Mouse (Mus musculus): ENCODE data around the gene Psrc1. TPM values are rescaled to one million over a fixed set of nuclear protein-coding genes. Genes with fewer than 3 reads are reported as not detected.

The Psrc1 gene
- polyA plus RNA-seq, 1 experiment from 2014 or later = 28.8 TPM

GRCm38 (mm10) chr3:108367173-108367572 is 16.5 kb upstream of the Psrc1 start:
- no peaks in the 10 kb centered on the region for H3K9me3 ChIP-seq
- no peak overlapping the region; the same call in 1 of the 2 replicates for H3K4me2 ChIP-seq (replicated peaks)
- 58% methylated on average over 9 of the region's 9 CpGs for WGBS
- no peak for ATAC-seq
- no peak overlapping the region for H3K27ac ChIP-seq
- H3K36me3 ChIP-seq = no peaks in the 10 kb centered on the region
- no peak overlapping the region for H3K9ac ChIP-seq
- H3K27me3 ChIP-seq (replicated peaks) = no peaks in the 10 kb centered on the region
- peaks cover 7% of the 10 kb centered on the region; the same call in 1 of the 2 replicates for H3K4me1 ChIP-seq (replicated peaks)
- H3K4me3 ChIP-seq (replicated peaks) = no peak overlapping the region

GRCm38 (mm10) chr3:108367828-108368227 is 15.8 kb upstream of the Psrc1 start:
- ATAC-seq = peak; percentile 86
- H3K27ac ChIP-seq = no peak overlapping the region

GRCm38 (mm10) chr3:108368721-108369120 is 14.9 kb upstream of the Psrc1 start:
- Histone ChIP-seq H3K4me3 (replicated peaks) (no peak overlapping the region), H3K9me3 (no peaks in the 10 kb centered on the region), H3K27me3 (replicated peaks) (no peaks in the 10 kb centered on the region), H3K27ac (no peak overlapping the region), H3K36me3 (no peaks in the 10 kb centered on the region), H3K4me2 (replicated peaks) (no peak overlapping the region), H3K4me1 (replicated peaks) (peaks cover 7% of the 10 kb centered on the region; the same call in 1 of the 2 replicates), H3K9ac (no peak overlapping the region)
- 76% methylated on average over 5 of the region's 5 CpGs for WGBS
- peak; percentile 12; the same call in 1 of the 2 replicates for ATAC-seq

More at GRCm38 (mm10) chr3:108367828-108368227, 15.8 kb upstream of the Psrc1 start:
- Histone ChIP-seq H3K9me3 (no peaks in the 10 kb centered on the region), H3K27me3 (replicated peaks) (no peaks in the 10 kb centered on the region), H3K9ac (no peak overlapping the region), H3K4me3 (replicated peaks) (no peak overlapping the region), H3K4me2 (replicated peaks) (no peak overlapping the region), H3K4me1 (replicated peaks) (peaks cover 7% of the 10 kb centered on the region; the same call in 1 of the 2 replicates), H3K36me3 (no peaks in the 10 kb centered on the region)
- WGBS = 69% methylated on average over 3 of the region's 3 CpGs

- 50% methylated on average over 3 of the region's 3 CpGs for WGBS
Measured at GRCm38 (mm10) chr3:108372274-108372673, 11.4 kb upstream of the Psrc1 start.

GRCm38 (mm10) chr3:108372691-108373090 is 10.9 kb upstream of the Psrc1 start:
- H3K27ac ChIP-seq = no peak overlapping the region
- no peak overlapping the region for H3K4me2 ChIP-seq (replicated peaks)
- H3K36me3 ChIP-seq = no peaks in the 10 kb centered on the region
- H3K27me3 ChIP-seq (replicated peaks) = no peaks in the 10 kb centered on the region
- no peak overlapping the region for H3K9ac ChIP-seq
- H3K9me3 ChIP-seq = no peaks in the 10 kb centered on the region
- 41% methylated on average over 3 of the region's 3 CpGs for WGBS
- no peak for ATAC-seq
- H3K4me1 ChIP-seq (replicated peaks) = no peaks in the 10 kb centered on the region
- no peak overlapping the region for H3K4me3 ChIP-seq (replicated peaks)

More at GRCm38 (mm10) chr3:108372274-108372673, 11.4 kb upstream of the Psrc1 start:
- no peak overlapping the region for H3K4me2 ChIP-seq (replicated peaks)
- no peak for ATAC-seq
- no peak overlapping the region for H3K27ac ChIP-seq
- no peak overlapping the region for H3K9ac ChIP-seq
- H3K9me3 ChIP-seq = no peaks in the 10 kb centered on the region
- H3K4me3 ChIP-seq (replicated peaks) = no peak overlapping the region
- peaks cover 2% of the 10 kb centered on the region; the same call in 1 of the 2 replicates for H3K4me1 ChIP-seq (replicated peaks)
- H3K36me3 ChIP-seq = no peaks in the 10 kb centered on the region
- no peaks in the 10 kb centered on the region for H3K27me3 ChIP-seq (replicated peaks)

- Histone ChIP-seq H3K36me3 (no peaks in the 10 kb centered on the region), H3K4me3 (replicated peaks) (no peak overlapping the region), H3K4me2 (replicated peaks) (no peak overlapping the region), H3K9me3 (no peaks in the 10 kb centered on the region), H3K9ac (no peak overlapping the region), H3K27me3 (replicated peaks) (no peaks in the 10 kb centered on the region), H3K4me1 (replicated peaks) (peaks cover 18% of the 10 kb centered on the region; the same call in 1 of the 2 replicates), H3K27ac (no peak overlapping the region)
- WGBS = 80% methylated on average over 7 of the region's 7 CpGs
- ATAC-seq = no peak
Measured at GRCm38 (mm10) chr3:108378875-108379663, 4.6 kb upstream of the Psrc1 start.

GRCm38 (mm10) chr3:108380695-108381094 is 2.9 kb upstream of the Psrc1 start:
- no peaks in the 10 kb centered on the region for H3K27me3 ChIP-seq (replicated peaks)
- no peak overlapping the region for H3K27ac ChIP-seq
- no peak overlapping the region for H3K4me3 ChIP-seq (replicated peaks)
- no peak overlapping the region for H3K9ac ChIP-seq
- no peak overlapping the region for H3K4me2 ChIP-seq (replicated peaks)
- no peaks in the 10 kb centered on the region for H3K9me3 ChIP-seq
- H3K4me1 ChIP-seq (replicated peaks) = peaks cover 32% of the 10 kb centered on the region
- no peaks in the 10 kb centered on the region for H3K36me3 ChIP-seq
- no peak for ATAC-seq
- WGBS = 80% methylated on average over 6 of the region's 6 CpGs

- peak overlapping the region; percentile 73; the same call in 1 of the 2 replicates for H3K4me3 ChIP-seq (replicated peaks)
- no peaks in the 10 kb centered on the region for H3K9me3 ChIP-seq
- no peak overlapping the region for H3K27ac ChIP-seq
- H3K4me2 ChIP-seq (replicated peaks) = peak overlapping the region; percentile 78
- H3K36me3 ChIP-seq = peaks cover 3% of the 10 kb centered on the region; the same call in 1 of the 2 replicates
- no peak overlapping the region for H3K9ac ChIP-seq
- ATAC-seq = no peak
- peaks cover 34% of the 10 kb centered on the region for H3K4me1 ChIP-seq (replicated peaks)
- WGBS = 54% methylated on average over 14 of the region's 14 CpGs
- no peaks in the 10 kb centered on the region for H3K27me3 ChIP-seq (replicated peaks)
Measured at GRCm38 (mm10) chr3:108381945-108382875, 1.4 kb upstream of the Psrc1 start.

GRCm38 (mm10) chr3:108384425-108384824 is 786 bp downstream of the Psrc1 start:
- Histone ChIP-seq H3K9ac (peak overlapping the region; percentile 58), H3K4me2 (replicated peaks) (peak overlapping the region; percentile 78), H3K27ac (no peak overlapping the region), H3K36me3 (peaks cover 4% of the 10 kb centered on the region; the same call in 1 of the 2 replicates), H3K4me3 (replicated peaks) (peak overlapping the region; percentile 73), H3K4me1 (replicated peaks) (peaks cover 39% of the 10 kb centered on the region), H3K27me3 (replicated peaks) (no peaks in the 10 kb centered on the region), H3K9me3 (no peaks in the 10 kb centered on the region)
- WGBS = 39% methylated on average over 2 of the region's 2 CpGs
- no peak for ATAC-seq

GRCm38 (mm10) chr3:108386186-108386585 is 2.5 kb downstream of the Psrc1 start:
- Histone ChIP-seq H3K36me3 (peaks cover 4% of the 10 kb centered on the region; the same call in 1 of the 2 replicates), H3K27ac (no peak overlapping the region), H3K4me1 (replicated peaks) (peaks cover 41% of the 10 kb centered on the region), H3K27me3 (replicated peaks) (no peaks in the 10 kb centered on the region), H3K9ac (no peak overlapping the region), H3K4me3 (replicated peaks) (no peak overlapping the region), H3K4me2 (replicated peaks) (no peak overlapping the region), H3K9me3 (no peaks in the 10 kb centered on the region)
- WGBS = 77% methylated on average over 10 of the region's 10 CpGs
- no peak for ATAC-seq

GRCm38 (mm10) chr3:108389111-108389545 is 5.5 kb downstream of the Psrc1 start:
- peak overlapping the region; percentile 8; the same call in 1 of the 2 replicates for H3K9ac ChIP-seq
- 4% methylated on average over 5 of the region's 5 CpGs for WGBS
- peak; percentile 85 for ATAC-seq
- no peak overlapping the region for H3K27ac ChIP-seq
- H3K36me3 ChIP-seq = peaks cover 4% of the 10 kb centered on the region; the same call in 1 of the 2 replicates
- H3K4me3 ChIP-seq (replicated peaks) = no peak overlapping the region
- H3K9me3 ChIP-seq = no peaks in the 10 kb centered on the region
- peak overlapping the region; percentile 40 for H3K4me2 ChIP-seq (replicated peaks)
- peaks cover 37% of the 10 kb centered on the region for H3K4me1 ChIP-seq (replicated peaks)
- no peaks in the 10 kb centered on the region for H3K27me3 ChIP-seq (replicated peaks)

GRCm38 (mm10) chr3:108392299-108392698 is 8.7 kb downstream of the Psrc1 start:
- Histone ChIP-seq H3K4me3 (replicated peaks) (no peak overlapping the region), H3K36me3 (no peaks in the 10 kb centered on the region; the same call in 1 of the 2 replicates), H3K27ac (peak overlapping the region; percentile 17; the same call in 1 of the 2 replicates), H3K4me2 (replicated peaks) (peak overlapping the region; percentile 34), H3K9ac (0 out of 2 replicates have a peak overlapping the region, but pooled peaks have one; percentile 13), H3K4me1 (replicated peaks) (peaks cover 22% of the 10 kb centered on the region), H3K27me3 (replicated peaks) (no peaks in the 10 kb centered on the region), H3K9me3 (no peaks in the 10 kb centered on the region)
- 16% methylated on average over 10 of the region's 10 CpGs for WGBS
- ATAC-seq = peak; percentile 24

Data from intestine, embryonic 15.5 days (tissue).